Comparison of ENCODE assay signal across 19 mouse cellular contexts in genomic region chr5:24737595-24737994, GRCm38 (mm10). TPM values are rescaled to one million over a fixed set of nuclear protein-coding genes. Genes with fewer than 3 reads are reported as not detected.
"Had no signal": no experiment of that assay in that cellular context is flagged by ENCODE, and none has a peak within 500 bp of the region (broad histone marks: within the 10 kb centered on the region; RNA-seq: fewer than 3 reads in every experiment).

No protein-coding gene starts in this region.

- H3K4me3 ChIP-seq: midbrain, embryonic 10.5 days; midbrain, embryonic 13.5 days; neural tube, embryonic 12.5 days; stomach, embryonic 15.5 days had no signal

- H3K9me3 ChIP-seq: midbrain, embryonic 10.5 days; midbrain, embryonic 13.5 days; neural tube, embryonic 12.5 days; stomach, embryonic 15.5 days had no signal

- H3K27me3 ChIP-seq: midbrain, embryonic 13.5 days; neural tube, embryonic 12.5 days; stomach, embryonic 15.5 days had no signal

- H3K9ac ChIP-seq: liver, embryonic 14.5 days; lung, embryonic 14.5 days; midbrain, embryonic 13.5 days; neural tube, embryonic 12.5 days; stomach, embryonic 15.5 days had no signal

- H3K27ac ChIP-seq: liver, embryonic 14.5 days; midbrain, embryonic 10.5 days; midbrain, embryonic 13.5 days; neural tube, embryonic 12.5 days; stomach, embryonic 15.5 days; stomach, postnatal 0 days had no signal

- DNase-seq: lung, adult 18-20 months; lung, embryonic 14.5 days; lung, postnatal 10 days; lung, postnatal 4 days; right cerebral cortex, postnatal 14 days; thymus, adult 2 months; thymus, postnatal 25 days; thymus, postnatal 4 days had no signal

- H3K4me2 ChIP-seq: lung, embryonic 14.5 days; midbrain, embryonic 13.5 days; neural tube, embryonic 12.5 days; stomach, embryonic 15.5 days had no signal

- ATAC-seq: midbrain, embryonic 13.5 days; midbrain, embryonic 16.5 days had no signal

- H3K36me3 ChIP-seq: midbrain, embryonic 10.5 days; midbrain, embryonic 13.5 days; neural tube, embryonic 12.5 days; stomach, embryonic 15.5 days had no signal

RNA-seq across cellular contexts. Expression of gene Wdr86, which starts 7.1 kb away (rescaled TPM):
- total RNA-seq: megakaryocyte-erythroid progenitor cell, adult 5-6 weeks had no signal

RNA-seq across cellular contexts. Expression of gene Crygn, which starts 20.2 kb away (rescaled TPM):
- total RNA-seq: megakaryocyte-erythroid progenitor cell, adult 5-6 weeks; neutrophil, adult 5-6 weeks had no signal
- polyA plus RNA-seq: midbrain, embryonic 10.5 days; midbrain, embryonic 13.5 days; neural tube, embryonic 14.5 days; testis, adult 2 months had no signal
